Mouse (Mus musculus) macrophage (primary cell): ENCODE results near the gene E130114P18Rik. TPM values are rescaled to one million over a fixed set of nuclear protein-coding genes. Genes with fewer than 3 reads are reported as not detected.

ENCODE experiments used
- H3K27ac ChIP-seq: fragments of 350-480 bp; formaldehyde crosslinking; 2 replicates; pipeline ENCODE4 v1.9.0; 2021
- H3K36me3 ChIP-seq: fragments of 350-480 bp; formaldehyde crosslinking; 2 replicates; pipeline ENCODE4 v1.9.0; 2021; ENCODE audit errors: inconsistent target
- H3K4me3 ChIP-seq: fragments of 350-480 bp; formaldehyde crosslinking; 2 replicates; pipeline ENCODE4 v1.9.0; 2021; ENCODE audit errors: inconsistent target
- H3K79me2 ChIP-seq: fragments of 350-480 bp; formaldehyde crosslinking; 2 replicates; pipeline ENCODE4 v1.9.0; 2021; ENCODE audit errors: inconsistent target
- WGBS: methylation state at CpG from one replicate; pipeline ENCODE4 v1.1.7; 2026; ENCODE audit warnings: inconsistent platforms; ENCODE audit not compliant: missing documents; 5-methylcytosine and 5-hydroxymethylcytosine counted together
- polyA plus RNA-seq: library from polyadenylated mRNA; stranded (reverse); fragments of 250-400 nt; gene quantifications from 3 replicates; pipeline ENCODE4 v1.2.4, GENCODE M21; 2018; ENCODE audit warnings: inconsistent platforms

E130114P18Rik gene
- polyA plus RNA-seq, 1 experiment from 2014 or later: not detected

GRCm38 (mm10) chr4:97689456-97690383 is 88.2 kb downstream of the E130114P18Rik start:
- H3K27ac ChIP-seq: no peak overlapping the region
- WGBS: 67% methylated on average over 8 of the region's 8 CpGs
- no peaks in the 10 kb centered on the region for H3K36me3 ChIP-seq
- no peak overlapping the region for H3K4me3 ChIP-seq
- no peaks in the 10 kb centered on the region for H3K79me2 ChIP-seq

- no peaks in the 10 kb centered on the region for H3K36me3 ChIP-seq
- no peaks in the 10 kb centered on the region for H3K79me2 ChIP-seq
- no peak overlapping the region for H3K27ac ChIP-seq
- 99% methylated on average over 5 of the region's 5 CpGs for WGBS
- H3K4me3 ChIP-seq: no peak overlapping the region
Observed at GRCm38 (mm10) chr4:97686020-97686419, 91.9 kb downstream of the E130114P18Rik start.

- no peak overlapping the region for H3K4me3 ChIP-seq
- H3K27ac ChIP-seq: no peak overlapping the region
- H3K79me2 ChIP-seq: no peaks in the 10 kb centered on the region
- WGBS: 10% methylated on average over 2 of the region's 2 CpGs
- H3K36me3 ChIP-seq: no peaks in the 10 kb centered on the region
Observed at GRCm38 (mm10) chr4:97676579-97676937, 101.3 kb downstream of the E130114P18Rik start.

GRCm38 (mm10) chr4:97675741-97676578 is 101.9 kb downstream of the E130114P18Rik start:
- Histone ChIP-seq H3K79me2 (no peaks in the 10 kb centered on the region), H3K27ac (no peak overlapping the region), H3K36me3 (no peaks in the 10 kb centered on the region), H3K4me3 (no peak overlapping the region)
- 76% methylated on average over 16 of the region's 16 CpGs for WGBS

- WGBS: 41% methylated on average over 6 of the region's 6 CpGs
- H3K4me3 ChIP-seq: no peak overlapping the region
- H3K27ac ChIP-seq: no peak overlapping the region
Observed at GRCm38 (mm10) chr4:97673854-97674510, 103.9 kb downstream of the E130114P18Rik start.

GRCm38 (mm10) chr4:97672501-97672900 is 105.4 kb downstream of the E130114P18Rik start:
- H3K79me2 ChIP-seq: no peaks in the 10 kb centered on the region
- no peak overlapping the region for H3K27ac ChIP-seq
- no peaks in the 10 kb centered on the region for H3K36me3 ChIP-seq
- no peak overlapping the region for H3K4me3 ChIP-seq
- WGBS: 72% methylated on average over 5 of the region's 5 CpGs

More at GRCm38 (mm10) chr4:97673854-97674510, 103.9 kb downstream of the E130114P18Rik start:
- Histone ChIP-seq H3K79me2 (no peaks in the 10 kb centered on the region), H3K36me3 (no peaks in the 10 kb centered on the region)

- Histone ChIP-seq H3K36me3 (no peaks in the 10 kb centered on the region), H3K79me2 (no peaks in the 10 kb centered on the region), H3K27ac (no peak overlapping the region), H3K4me3 (no peak overlapping the region)
- 92% methylated on average over 4 of the region's 4 CpGs for WGBS
Observed at GRCm38 (mm10) chr4:97671911-97672310, 106.0 kb downstream of the E130114P18Rik start.

- H3K4me3 ChIP-seq: no peak overlapping the region
- H3K79me2 ChIP-seq: no peaks in the 10 kb centered on the region
- no peak overlapping the region for H3K27ac ChIP-seq
- H3K36me3 ChIP-seq: no peaks in the 10 kb centered on the region
Observed at GRCm38 (mm10) chr4:97670418-97670817, 107.5 kb downstream of the E130114P18Rik start.

GRCm38 (mm10) chr4:97669808-97670207 is 108.1 kb downstream of the E130114P18Rik start:
- H3K27ac ChIP-seq: no peak overlapping the region
- H3K36me3 ChIP-seq: no peaks in the 10 kb centered on the region
- WGBS: 89% methylated on average over 3 of the region's 3 CpGs
- H3K79me2 ChIP-seq: no peaks in the 10 kb centered on the region
- H3K4me3 ChIP-seq: no peak overlapping the region

GRCm38 (mm10) chr4:97665428-97665755 is 112.5 kb downstream of the E130114P18Rik start:
- 93% methylated on average over 7 of the region's 7 CpGs for WGBS

GRCm38 (mm10) chr4:97664738-97665427 is 113.0 kb downstream of the E130114P18Rik start:
- 95% methylated on average over 7 of the region's 7 CpGs for WGBS
- Histone ChIP-seq H3K36me3 (no peaks in the 10 kb centered on the region), H3K79me2 (no peaks in the 10 kb centered on the region), H3K4me3 (no peak overlapping the region), H3K27ac (no peak overlapping the region)

More at GRCm38 (mm10) chr4:97665428-97665755, 112.5 kb downstream of the E130114P18Rik start:
- Histone ChIP-seq H3K4me3 (no peak overlapping the region), H3K27ac (no peak overlapping the region), H3K79me2 (no peaks in the 10 kb centered on the region), H3K36me3 (no peaks in the 10 kb centered on the region)

- H3K27ac ChIP-seq: no peak overlapping the region
- no peaks in the 10 kb centered on the region for H3K36me3 ChIP-seq
- no peaks in the 10 kb centered on the region for H3K79me2 ChIP-seq
- 100% methylated on average over 6 of the region's 6 CpGs for WGBS
- H3K4me3 ChIP-seq: no peak overlapping the region
Observed at GRCm38 (mm10) chr4:97663922-97664321, 114.0 kb downstream of the E130114P18Rik start.

GRCm38 (mm10) chr4:97662841-97663240 is 115.0 kb downstream of the E130114P18Rik start:
- no peaks in the 10 kb centered on the region for H3K79me2 ChIP-seq
- no peak overlapping the region for H3K4me3 ChIP-seq
- no peaks in the 10 kb centered on the region for H3K36me3 ChIP-seq
- H3K27ac ChIP-seq: no peak overlapping the region
- 70% methylated on average over 11 of the region's 11 CpGs for WGBS

- Histone ChIP-seq H3K4me3 (no peak overlapping the region), H3K27ac (no peak overlapping the region), H3K36me3 (no peaks in the 10 kb centered on the region), H3K79me2 (no peaks in the 10 kb centered on the region)
- 97% methylated on average over 10 of the region's 10 CpGs for WGBS
Observed at GRCm38 (mm10) chr4:97661611-97662273, 116.1 kb downstream of the E130114P18Rik start.
